Mouse (Mus musculus) kidney, adult 10 weeks (tissue): ENCODE results near the gene Ar. TPM values are rescaled to one million over a fixed set of nuclear protein-coding genes. Genes with fewer than 3 reads are reported as not detected.

Source experiments
- polyA plus RNA-seq: library from polyadenylated mRNA; stranded (reverse); fragments of 350-450 nt; fragmentation: Illumina TruSeq; extraction: RNeasy Lipid Tissue Mini Kit (QIAGEN cat#74804); gene quantifications from one replicate; pipeline ENCODE4 v1.2.3, GENCODE M21; 2014; ENCODE audit warnings: low read depth, low replicate concordance

The Ar gene
- polyA plus RNA-seq, result 39.9 TPM

DNA sequence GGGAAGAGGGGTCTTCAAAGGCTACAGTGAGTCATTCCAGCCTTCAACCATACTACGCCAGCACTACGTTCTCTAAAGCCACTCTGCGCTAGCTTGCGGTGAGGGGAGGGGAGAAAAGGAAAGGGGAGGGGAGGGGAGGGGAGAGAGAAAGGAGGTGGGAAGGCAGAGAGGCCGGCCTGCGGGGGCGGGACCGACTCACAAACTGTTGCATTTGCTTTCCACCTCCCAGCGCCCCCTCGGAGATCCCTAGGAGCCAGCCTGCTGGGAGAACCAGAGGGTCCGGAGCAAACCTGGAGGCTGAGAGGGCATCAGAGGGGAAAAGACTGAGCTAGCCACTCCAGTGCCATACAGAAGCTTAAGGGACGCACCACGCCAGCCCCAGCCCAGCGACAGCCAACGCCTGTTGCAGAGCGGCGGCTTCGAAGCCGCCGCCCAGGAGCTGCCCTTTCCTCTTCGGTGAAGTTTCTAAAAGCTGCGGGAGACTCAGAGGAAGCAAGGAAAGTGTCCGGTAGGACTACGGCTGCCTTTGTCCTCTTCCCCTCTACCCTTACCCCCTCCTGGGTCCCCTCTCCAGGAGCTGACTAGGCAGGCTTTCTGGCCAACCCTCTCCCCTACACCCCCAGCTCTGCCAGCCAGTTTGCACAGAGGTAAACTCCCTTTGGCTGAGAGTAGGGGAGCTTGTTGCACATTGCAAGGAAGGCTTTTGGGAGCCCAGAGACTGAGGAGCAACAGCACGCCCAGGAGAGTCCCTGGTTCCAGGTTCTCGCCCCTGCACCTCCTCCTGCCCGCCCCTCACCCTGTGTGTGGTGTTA, at the start of gene Ar:
Gene Ar (plus strand): TSS at position 239 of the 812 bp plus-strand sequence.

